Mouse (Mus musculus) B cell, adult 2 months (primary cell): ENCODE data around the gene Dnajb11.

Source experiments
- DNase-seq, 2 experiments: peaks; one replicate each; pipeline ENCODE4 v3.0.0; 2022

Dnajb11 gene

GRCm38 (mm10) chr16:22883441-22883840 is 25.8 kb downstream of the Dnajb11 start:
- peak; percentile 19 to 28 for DNase-seq

- peak; percentile 43 to 52 for DNase-seq
Measured at GRCm38 (mm10) chr16:22885356-22885755, 27.7 kb downstream of the Dnajb11 start.

- no peak for DNase-seq
Measured at GRCm38 (mm10) chr16:22886726-22887125, 29.1 kb downstream of the Dnajb11 start.

GRCm38 (mm10) chr16:22888835-22889234 is 31.2 kb downstream of the Dnajb11 start:
- DNase-seq = no peak

GRCm38 (mm10) chr16:22889716-22890115 is 32.1 kb downstream of the Dnajb11 start:
- no peak for DNase-seq

GRCm38 (mm10) chr16:22890683-22891510 is 33.3 kb downstream of the Dnajb11 start, which contains the start of gene Ahsg:
Gene Ahsg, plus strand, starts transcription at chr16:22891277.
- DNase-seq = no peak

- DNase-seq = no peak
Measured at GRCm38 (mm10) chr16:22891733-22892154, 34.1 kb downstream of the Dnajb11 start.

GRCm38 (mm10) chr16:22894095-22894494 is 36.5 kb downstream of the Dnajb11 start:
- no peak for DNase-seq

- no peak for DNase-seq
Measured at GRCm38 (mm10) chr16:22896618-22897017, 39.0 kb downstream of the Dnajb11 start.

- no peak for DNase-seq
Measured at GRCm38 (mm10) chr16:22899346-22899745, 41.7 kb downstream of the Dnajb11 start.

GRCm38 (mm10) chr16:22899866-22900570 is 42.4 kb downstream of the Dnajb11 start:
- DNase-seq = no peak

GRCm38 (mm10) chr16:22901326-22901725 is 43.7 kb downstream of the Dnajb11 start:
- DNase-seq = no peak

GRCm38 (mm10) chr16:22909290-22909689 is 51.6 kb downstream of the Dnajb11 start:
- DNase-seq = no peak

- DNase-seq = no peak
Measured at GRCm38 (mm10) chr16:22911986-22912385, 54.3 kb downstream of the Dnajb11 start.

GRCm38 (mm10) chr16:22912886-22913285 is 55.2 kb downstream of the Dnajb11 start:
- no peak for DNase-seq

GRCm38 (mm10) chr16:22914276-22914675 is 56.6 kb downstream of the Dnajb11 start:
- no peak for DNase-seq

GRCm38 (mm10) chr16:22918034-22918433 is 60.4 kb downstream of the Dnajb11 start, which contains the start of gene Fetub:
Gene Fetub, plus strand, starts transcription at chr16:22918334.
- no peak for DNase-seq

- no peak for DNase-seq
Measured at GRCm38 (mm10) chr16:22918664-22919312, 61.1 kb downstream of the Dnajb11 start.

GRCm38 (mm10) chr16:22919971-22920854 is 62.6 kb downstream of the Dnajb11 start:
- no peak for DNase-seq

GRCm38 (mm10) chr16:22921761-22922160 is 64.1 kb downstream of the Dnajb11 start:
- no peak for DNase-seq

GRCm38 (mm10) chr16:22922433-22922832 is 64.8 kb downstream of the Dnajb11 start:
- no peak for DNase-seq
